Mouse (Mus musculus) cerebellum, postnatal 14 days (tissue): ENCODE data around the gene Gm20837.
"Not testable (repeated sequence)": the region's sequence is repeated elsewhere in the genome, so short reads cannot be mapped to it uniquely, and the experiment has no call there.

ENCODE experiments used
- DNase-seq, 2 experiments: peaks; one replicate each; pipeline ENCODE4 v3.0.0; 2021; ENCODE audit warnings: mixed read lengths in 2 of 2

Gene Gm20837

DNA sequence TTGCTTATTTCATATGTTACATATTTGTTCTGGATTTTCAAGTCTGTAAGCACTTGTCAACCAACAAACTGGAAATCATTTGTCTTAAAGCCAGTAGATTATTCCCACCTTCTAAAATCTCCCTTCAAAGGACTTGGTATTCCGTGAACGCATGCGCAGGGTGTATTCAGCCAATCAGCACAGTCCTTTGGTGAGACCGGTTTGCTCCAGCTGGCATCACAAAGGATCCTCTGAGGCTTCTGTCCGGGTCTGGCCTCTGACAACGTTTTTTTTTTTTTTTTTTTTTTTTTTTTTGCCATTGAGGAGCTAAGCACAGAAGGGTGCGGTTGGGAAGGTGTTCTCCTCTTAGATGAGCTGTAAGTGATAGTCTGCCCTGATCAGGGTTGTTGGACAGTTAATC, at the start of gene Gm20837:
Gene Gm20837, plus strand, starts transcription at position 301 of the 400 bp plus-strand sequence.
- not testable (repeated sequence) for DNase-seq
